Mouse (Mus musculus): Measurements from ENCODE around the gene Gm28047.

Gm28047 gene

DNA sequence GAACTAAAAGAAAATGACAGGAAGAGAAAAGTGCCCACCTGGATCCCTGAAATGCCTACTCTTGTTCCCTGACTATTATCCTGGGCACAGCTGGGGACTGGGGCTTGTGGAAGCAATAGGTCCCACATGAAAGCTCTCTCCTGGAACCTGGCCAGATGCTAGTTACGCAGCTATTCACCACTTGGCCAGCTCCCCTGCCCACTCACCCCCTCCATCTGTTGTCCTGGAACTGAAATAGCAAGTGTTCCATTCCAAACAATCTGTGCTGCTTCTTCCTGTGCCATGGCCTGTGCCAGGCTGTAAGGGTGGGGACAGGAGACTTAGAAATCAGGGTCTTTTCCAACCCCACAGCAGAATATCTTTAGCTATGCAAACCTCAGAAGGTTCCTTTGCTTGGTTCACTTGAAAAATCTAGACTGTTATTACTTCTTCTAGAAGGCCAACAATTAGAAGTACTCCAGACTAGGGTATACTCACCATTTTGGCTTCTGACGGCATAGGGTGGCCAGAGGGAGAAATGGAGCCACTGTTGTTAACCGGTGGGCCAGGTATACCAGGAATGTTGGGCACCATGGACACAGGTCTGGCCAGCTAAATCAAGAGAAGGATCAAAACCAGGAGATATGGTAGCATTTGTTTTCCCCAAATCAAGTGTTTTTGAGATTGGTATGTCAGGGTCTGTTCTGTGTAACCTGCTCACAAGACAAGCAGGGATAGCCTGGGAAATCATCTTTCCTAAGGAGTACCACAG is 78.0 kb downstream of the Gm28047 start:
- peak; percentile 72 for DNase-seq

DNA sequence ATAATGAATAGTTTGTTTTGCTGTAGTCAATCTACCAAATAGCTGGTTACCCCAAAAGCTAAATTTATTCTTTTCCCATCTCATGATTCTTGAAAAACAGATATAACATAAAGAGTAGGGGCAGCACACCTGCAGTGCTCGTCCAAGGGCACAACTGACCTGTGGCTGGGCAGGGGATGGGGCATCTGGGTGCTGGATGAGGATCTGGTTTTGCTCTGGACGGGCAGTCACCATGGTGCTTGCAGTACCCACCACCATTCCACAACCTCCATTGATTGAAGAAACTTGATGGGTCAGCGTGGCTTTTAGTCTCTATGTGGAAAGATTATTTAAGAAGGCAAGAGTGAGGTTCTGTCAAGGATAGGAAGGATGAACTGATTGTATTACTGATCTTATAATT is 78.6 kb downstream of the Gm28047 start:
- no peak for DNase-seq

DNA sequence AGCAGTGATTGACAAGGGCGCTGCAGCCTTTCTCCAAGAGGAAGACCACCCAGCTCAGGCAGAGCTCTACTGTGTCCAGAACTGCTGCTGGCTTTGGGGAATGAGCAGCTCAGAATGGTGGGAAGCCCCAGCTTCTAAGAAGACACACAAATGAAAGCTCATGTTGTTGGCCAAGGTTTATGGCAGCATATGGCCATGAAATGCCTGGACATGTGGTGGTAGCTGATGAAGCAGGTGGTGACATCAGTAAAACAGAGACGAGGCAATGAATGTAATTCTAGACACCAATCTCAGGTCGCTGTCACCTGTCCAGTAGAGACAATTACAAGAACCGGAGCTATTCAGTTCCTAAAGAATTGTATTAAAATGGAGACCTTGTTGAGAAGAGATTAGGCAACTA is 80.1 kb downstream of the Gm28047 start:
- DNase-seq, result no peak

DNA sequence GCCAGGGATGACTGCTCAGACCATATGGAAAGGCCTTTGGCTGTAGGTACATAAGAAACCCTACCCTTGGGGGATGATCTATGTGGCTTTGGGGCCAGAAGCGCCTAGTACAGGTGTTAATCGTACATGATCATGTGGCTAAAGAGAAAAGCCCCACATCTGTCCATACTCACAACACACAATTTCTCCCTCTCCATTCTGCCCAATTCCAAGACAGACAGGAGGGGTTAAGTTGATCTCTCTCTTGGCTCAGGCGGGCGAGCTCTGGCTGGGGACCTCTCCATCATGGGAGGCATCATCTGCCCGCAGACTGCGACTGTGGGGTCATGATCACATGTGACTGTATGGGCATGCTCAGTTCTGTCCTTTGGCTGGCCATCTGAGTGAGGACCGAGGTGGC is 90.9 kb downstream of the Gm28047 start:
- DNase-seq, result no peak

DNA sequence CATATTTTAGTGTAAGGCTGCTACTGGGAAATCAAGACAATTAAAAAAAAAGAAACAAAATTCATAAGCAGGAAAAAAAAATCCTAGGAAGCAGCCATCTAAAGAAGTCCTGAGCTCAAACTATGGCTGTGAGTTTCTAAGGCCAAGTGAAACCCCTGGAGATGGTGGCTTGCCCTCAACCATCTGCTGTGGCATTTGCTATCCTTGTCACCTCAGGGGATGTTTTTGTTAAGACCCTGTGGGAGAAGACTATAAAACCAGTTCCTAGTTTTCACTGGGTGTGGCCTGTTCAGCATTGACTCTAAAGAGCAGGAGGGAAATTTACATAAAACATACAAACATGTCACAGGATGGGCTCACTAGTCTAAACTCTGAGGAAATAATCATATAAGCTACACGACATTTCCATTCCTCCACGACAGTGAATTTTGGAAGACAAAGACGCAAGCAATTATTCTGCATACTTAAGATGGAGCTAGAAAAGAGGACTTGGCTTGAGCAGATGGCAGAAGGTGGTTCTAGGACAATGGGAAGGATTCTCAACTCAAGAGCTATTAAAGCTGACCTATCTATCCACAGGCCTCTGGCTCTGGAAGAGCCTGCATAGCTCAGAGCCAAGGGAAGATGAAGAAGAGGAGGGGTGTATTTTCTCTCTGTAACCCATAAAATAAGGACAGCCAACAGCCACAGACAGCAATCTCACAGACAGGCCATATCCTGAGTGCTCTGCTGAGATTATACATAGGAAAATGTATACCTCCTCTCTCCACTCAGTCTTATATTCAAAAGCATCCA is 92.6 kb downstream of the Gm28047 start:
- no peak for DNase-seq

DNA sequence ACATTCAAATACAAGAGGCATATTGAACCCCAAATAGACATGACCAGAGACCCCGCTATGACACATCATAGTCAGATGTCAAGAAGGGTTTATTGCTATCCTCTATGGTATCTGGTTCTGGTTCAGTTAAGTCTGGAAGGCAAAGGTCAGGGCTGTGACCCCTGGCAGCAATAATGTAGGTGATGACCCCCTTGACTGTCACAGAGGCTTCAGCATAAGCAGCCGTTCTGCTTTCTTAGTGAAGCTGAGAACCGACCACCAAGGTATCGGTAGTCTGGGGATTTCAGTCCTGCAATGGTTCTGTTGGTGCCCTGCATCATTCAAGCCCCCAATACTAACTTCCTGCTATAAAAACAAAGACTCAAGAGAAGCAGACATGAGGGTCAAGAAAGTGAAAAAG is 93.3 kb downstream of the Gm28047 start:
- DNase-seq, result no peak

DNA sequence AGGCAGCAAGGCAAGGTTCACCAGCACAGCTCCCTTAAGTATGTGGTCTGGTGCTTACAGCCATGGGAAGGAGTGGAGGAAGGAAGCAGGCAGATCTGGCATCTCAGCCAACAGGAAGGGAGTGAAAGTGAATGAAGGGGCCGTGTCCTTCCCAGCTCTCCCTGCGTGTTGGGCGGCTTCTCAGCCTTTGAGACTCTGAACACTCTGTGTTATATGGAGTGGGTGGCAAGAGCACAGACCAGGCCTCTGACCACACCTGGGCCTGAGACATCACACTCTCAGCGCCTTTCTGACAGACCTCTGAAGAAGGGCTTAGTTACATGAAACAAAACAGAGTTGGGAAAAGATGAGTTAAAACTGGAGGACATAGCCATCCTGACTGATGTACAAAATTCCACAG is 94.3 kb downstream of the Gm28047 start:
- DNase-seq, result no peak

DNA sequence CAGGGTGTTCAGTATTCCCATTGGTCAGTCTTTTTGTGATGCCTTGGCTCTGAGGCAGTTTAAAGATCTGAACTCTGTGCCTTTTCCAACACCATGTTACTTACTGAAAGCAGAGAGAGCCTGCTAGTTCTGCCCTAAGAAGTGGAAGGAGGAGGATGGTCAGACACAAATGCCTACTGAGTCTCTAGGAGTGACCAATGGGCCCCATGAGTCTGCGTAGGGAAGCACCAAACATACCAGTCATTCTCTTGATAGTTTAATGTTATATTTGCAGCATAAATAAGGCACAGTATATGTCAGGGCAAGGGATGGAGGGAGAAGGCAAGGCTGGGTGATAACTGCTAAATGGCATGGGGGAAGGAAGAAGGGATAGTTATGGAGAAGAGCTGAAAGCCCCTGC is 96.5 kb downstream of the Gm28047 start:
- DNase-seq, result no peak

DNA sequence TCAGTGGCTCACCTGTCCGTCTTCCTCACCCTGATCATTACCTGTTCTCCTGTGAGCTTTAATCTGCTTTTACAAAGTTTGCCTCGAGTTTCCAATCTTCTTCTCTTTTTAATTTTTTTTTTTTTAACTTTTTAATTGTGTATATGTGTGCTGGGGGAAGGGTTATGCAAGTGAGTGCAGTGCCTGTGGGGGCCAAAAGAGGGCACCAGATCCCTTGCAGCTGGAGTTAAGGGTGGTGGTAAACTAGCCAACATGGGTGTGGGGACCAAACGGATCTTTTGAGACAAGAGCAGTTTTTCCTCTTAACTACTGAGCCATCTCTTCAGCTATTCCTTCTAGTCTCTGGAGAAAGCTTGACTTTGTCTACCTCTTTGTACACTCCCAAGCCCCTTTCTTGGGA is 96.9 kb downstream of the Gm28047 start:
- DNase-seq, result no peak

DNA sequence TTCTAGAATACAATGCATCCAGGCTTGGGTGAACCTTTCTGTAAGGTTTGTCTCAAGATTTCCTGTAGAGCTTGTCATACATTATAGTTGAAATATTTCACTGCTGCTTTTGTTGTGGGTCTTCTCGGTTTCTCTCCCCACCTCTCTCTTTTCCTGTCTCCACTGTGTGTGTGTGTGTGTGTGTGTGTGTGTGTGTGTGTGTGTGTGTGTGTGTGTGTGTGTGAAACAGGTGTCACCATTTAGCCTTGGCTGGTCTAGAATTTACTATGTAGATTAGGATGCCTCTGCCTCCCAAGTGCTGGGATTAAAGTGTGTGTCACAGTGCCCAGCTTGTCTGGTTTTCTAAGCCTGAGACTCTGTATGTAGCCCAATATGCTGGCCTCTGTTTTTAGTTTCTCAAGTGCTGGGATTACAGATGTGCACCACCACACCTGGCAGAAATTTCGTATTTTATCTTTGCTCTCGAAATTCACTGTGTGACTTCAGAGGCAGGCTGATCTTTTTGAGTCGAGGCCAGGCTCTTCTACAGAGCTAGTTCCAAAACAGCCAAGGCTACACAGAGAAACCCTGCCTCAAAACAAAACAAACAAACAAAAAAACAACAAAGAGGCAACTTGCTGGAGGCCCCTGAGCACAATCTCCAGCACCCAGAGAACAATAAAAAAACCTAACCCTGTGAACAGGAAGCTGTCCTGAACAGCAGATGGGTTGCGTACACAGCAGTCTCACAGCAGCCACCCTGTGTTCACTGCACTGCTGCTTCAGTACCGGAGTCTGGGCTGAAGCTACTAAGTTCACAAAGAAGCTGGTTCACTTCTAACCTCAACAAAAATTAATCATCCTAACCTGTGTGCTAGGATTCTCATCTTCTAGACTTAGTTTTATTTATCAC is 98.5 kb downstream of the Gm28047 start:
- no peak for DNase-seq

DNA sequence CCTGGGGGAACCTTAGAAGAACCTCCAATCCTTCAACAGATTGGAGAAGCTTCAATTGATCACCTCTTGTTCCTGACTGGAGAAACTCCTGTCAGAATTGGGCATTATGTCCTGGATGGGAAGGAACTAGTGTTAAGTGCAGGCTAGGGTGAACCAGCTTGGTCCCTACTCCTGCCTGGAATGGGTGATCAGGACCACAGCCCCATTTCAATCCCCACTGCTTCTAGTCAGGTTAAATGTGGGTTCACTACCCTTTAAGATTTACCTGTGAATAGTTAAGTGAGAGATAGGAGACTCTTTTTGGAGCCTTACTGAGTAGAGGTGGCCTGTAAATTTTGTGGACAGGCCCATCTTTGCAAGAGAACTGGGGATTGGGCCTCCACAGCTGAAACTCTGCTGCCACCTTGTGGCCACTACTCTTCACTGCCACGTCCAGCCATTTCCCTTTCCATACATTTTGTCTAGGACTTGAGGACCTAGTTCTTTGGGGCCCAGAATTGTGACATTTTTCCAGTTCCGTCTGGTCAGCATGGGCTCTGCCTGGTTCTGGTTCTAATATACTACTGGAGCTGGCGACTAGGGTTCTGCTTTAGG is 99.9 kb downstream of the Gm28047 start, which contains the start of gene Npff:
Gene Npff (minus strand): TSS at position 51 of the 594 bp plus-strand sequence.
- peak; percentile 80 for DNase-seq

DNA sequence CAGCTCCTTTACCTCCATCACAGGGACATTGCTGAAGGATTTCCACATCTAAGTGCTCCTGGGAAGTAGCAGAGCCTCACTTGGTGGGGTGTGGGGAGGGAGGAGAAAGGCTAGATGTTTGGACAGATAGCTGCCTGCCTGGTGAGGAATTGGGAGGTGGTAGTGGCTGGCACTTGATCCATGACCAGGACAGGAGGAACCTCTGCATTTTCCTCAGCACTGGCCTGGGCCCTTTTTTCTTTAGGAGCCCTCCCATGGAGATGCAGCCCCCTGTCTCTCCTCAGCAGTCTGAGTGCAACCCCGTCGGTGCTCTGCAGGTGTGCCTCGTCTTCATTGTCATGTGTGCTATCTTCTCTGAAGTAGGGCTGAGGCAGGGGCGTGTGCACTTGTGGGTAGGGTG is 103.4 kb downstream of the Gm28047 start:
- DNase-seq, result no peak

DNA sequence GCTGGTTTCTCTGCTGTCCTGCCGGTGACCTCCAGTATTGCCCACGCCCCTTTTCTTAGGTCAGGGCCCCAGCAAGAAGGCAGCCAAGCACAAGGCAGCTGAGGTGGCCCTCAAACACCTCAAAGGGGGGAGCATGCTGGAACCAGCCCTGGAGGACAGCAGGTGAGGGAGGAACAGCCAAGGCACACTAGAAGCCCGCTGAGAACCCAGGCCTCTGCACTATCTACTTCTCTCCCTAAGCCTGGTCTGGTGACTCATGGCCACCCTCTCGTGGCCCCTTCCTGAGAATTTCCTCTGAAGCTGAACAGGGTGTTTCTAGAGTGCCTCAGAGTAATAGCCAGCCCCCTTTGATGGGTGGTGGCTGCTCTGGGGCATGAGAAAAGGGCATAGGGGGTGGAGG is 104.5 kb downstream of the Gm28047 start:
- DNase-seq, result no peak

DNA sequence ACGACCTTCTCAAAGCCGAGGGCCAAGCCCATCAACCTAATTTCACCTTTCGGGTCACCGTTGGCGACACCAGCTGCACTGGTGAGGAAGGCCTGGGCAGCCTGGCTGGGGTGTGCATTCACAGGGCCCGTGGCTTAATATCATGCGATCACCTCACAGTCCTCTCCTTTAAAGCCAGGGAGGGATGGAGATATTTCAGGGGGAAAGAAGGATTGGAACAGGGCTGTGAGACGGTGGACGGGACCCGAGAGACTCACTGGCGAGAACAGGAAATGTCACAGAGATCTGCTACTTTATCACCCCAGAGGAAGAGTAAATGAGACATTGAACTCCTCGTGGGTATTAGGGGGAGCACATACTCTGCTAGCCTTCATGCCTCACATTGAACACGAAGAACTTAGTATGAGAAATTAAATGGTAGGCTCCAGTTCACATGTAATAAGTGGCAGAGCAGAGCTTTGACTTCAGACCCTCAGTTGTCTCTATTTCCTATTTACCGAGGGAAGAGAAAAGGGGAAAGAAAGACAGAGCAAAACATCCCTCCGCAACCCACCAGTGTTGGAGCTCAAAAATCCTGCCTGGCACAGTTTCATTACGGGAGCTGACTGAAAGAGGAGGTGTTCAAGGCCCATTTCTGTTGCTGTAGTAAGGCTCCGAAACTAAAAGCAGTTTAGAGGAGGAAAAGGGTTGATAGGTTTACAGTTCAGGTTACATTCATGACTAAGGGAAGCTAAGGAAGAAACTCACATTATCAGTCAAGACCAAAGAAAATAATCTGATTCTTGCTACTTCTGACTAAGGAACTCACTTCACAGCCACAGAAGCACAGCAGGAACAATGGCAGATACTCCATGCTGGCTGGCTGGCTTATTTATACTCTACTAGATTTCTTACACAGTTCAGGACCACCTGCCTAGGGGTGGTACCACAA is 105.4 kb downstream of the Gm28047 start:
- no peak for DNase-seq

DNA sequence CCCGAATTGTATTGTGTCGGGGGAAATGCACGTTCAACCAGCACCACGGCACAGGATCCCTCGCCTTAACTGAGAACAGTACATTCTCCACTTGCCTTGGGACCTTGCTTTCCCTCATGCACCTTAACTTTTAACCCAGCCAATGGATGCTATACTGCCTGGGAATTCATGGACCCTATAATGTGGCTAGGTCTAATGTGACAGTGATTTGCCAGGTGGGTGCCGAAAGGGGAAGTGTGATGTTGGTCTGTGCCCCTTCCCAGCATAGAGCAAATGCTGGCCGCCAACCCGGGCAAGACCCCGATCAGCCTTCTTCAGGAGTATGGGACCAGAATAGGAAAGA is 106.0 kb downstream of the Gm28047 start:
- no peak for DNase-seq

DNA sequence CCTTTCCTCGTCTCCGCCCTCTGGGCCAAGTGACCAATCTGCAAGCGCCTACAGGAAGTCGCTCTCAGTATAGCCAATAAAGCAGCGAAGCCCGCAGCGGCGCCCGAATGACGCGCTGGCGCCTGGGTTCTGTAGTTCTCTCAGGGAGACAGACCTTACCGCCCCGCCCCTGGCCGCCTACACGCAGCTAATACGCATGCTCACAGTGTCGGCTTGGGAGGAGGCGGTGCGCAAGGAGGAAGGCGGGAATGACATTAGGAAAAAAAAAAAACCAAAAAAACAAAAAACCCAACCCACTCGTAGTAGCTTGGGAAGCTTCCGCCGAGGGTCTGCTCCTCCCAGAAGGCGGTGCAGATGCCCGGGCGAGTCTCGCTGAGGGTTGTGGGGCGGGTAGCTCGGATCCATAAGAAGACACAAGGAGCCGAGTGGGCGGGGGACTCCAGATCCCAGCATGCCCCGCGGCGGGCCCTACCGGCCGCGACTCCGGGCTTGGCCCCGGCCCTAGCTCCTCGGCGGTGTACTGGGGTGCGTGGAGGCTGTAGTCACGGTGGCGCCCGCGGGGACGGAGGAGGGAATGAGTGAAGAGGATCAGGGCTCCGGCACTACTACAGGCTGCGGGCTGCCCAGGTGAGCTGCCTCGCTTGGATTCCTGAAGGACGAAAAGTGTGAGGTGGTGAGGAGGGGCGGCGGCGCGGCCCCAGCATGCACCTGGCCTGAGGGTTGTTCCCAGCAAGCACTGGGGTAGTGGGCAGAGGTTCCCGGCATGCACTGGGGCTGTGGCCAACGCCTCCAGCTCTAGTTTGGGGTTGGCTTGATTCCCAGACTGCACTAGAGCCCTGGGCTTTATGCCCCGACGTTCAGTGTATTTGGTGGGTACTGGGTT is 106.7 kb downstream of the Gm28047 start, which contains the start of gene Tarbp2:
Gene Tarbp2 (plus strand): TSS at position 217 of the 883 bp plus-strand sequence.
- peak; percentile 99 for DNase-seq

DNA sequence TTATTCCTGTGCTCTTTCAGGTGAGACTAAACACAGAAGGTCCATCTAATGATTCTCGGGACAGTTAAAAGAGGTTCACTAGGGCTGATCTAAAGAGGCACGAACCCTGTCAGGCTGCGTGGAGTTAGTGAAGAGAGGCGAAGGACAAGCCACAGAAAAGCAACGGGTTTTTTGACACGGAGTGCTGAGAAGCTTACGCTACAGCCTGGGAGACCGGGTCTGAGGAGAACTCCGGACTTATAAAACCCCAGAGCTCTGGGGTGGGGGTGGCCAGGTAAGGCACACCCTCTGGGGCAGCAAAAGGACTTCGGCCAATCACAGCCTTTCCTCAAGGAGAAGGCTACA is 107.3 kb downstream of the Gm28047 start:
- DNase-seq, result no peak

DNA sequence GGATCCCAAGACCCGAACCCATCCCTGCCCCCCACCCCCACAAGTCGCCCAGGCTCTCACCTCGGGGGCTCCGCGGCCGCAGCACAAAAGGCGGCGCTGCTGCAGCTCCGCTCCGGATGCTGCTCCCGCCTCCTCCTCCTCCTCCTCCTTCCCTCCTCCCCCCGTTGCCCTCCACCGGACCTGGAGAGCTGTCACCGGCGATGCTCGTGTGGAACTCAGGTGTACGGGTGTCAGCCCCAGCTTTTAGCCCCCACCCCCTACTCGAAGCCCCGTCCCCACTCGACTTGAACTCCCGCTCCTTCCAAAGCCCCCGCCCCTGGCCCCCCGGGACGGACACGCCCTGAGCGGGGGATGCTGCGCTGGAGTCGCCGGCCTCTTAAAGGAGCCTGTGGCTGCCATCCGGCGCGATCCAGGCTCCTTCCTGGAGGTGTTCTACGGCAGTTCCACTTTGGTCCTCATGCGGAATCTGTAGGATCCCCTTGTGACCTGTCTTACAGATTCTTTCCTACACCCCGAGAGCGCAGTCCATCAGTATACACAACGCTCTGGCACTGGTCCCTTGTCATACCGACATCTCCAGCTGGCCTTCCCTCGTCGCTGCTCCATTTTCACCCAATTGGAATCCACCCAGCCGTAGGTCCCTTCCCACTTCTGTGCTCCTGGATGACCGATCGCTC is 108.0 kb downstream of the Gm28047 start, which contains the start of gene Map3k12:
Gene Map3k12 (minus strand): TSS at position 337 of the 677 bp plus-strand sequence.
- peak; percentile 69 for DNase-seq

DNA sequence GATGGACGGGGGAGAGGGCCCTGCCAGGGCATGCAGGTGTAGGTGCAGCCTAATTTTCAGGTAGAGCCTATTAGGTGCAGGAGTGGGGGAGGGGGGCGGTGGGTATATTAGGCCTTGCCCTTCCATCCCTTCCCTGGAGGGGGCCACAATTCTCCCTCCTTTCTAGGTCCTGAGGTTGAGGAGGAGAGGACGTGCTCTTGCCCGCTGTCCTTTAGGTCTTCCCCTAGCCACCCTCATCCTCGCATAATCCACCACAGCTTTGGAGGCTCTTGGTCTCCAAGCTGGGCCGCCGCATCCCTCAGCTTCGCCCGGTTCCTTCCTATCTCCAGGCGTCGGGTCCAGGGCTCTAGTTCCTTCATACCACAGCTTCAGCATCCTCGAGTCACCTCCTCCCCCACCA is 108.6 kb downstream of the Gm28047 start:
- no peak for DNase-seq

DNA sequence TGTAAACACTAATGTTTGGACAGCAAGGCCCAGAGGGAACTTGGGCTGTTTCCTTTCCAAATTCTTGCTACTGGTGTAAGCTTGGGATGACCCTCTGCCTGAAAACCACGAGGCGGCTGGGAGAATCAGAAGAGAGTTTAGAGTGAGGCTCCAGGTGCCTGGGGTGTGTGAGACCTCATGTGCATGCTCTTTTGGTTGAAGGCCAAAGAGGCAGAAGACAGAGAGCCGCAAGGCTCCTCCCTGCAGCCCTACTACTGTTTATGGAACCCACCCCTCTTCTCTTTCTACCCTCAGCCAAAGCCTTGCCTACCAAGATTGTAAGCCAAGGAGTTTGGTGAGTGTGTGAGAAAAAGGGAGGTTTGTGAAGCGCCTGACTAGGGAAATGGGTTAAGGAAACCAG is 109.1 kb downstream of the Gm28047 start:
- DNase-seq, result no peak
